Mouse (Mus musculus) bone marrow macrophage, adult 2 months (primary cell): Measurements from ENCODE around the gene Pbp2.

Experiments used
- CTCF ChIP-seq: IDR thresholded peaks from 2 replicates; pipeline ENCODE4 v1.5.1; 2012; ENCODE audit warnings: low read depth, mild to moderate bottlenecking, low read length, moderate library complexity
- POLR2A ChIP-seq: IDR thresholded peaks from 2 replicates; pipeline ENCODE4 v1.6.1; 2012; ENCODE audit warnings: mild to moderate bottlenecking, low read depth, low read length, borderline replicate concordance

DNA sequence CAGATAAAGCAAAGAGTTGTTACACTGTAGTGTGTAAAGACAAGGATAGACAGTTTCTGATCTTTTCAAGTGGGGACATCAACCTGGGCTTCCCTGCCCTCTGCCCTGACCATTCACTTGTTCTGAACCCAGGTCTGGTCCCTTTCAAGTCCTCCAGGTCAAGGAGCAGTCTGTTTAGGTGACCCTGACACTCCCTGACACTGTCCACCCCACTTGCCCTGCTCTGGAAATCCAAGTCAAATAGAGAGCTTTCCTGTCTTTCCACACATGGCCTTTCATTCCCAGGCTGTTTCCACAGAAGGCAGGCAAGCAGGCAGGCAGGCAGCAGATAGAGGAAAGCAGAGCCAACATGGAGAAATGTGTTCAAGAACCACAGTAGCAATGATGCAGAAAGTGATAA is 41.8 kb downstream of the Pbp2 start:
- TF ChIP-seq CTCF: no peak
- no peak for TF ChIP-seq POLR2A
